Mouse (Mus musculus) brain, adult 2 months (tissue): ENCODE results near the gene Nlrp10.

Experiments
- DNase-seq: peaks from one replicate; pipeline ENCODE4 v3.0.0; 2011; ENCODE audit warnings: low read depth, low spot score

Nlrp10 gene

DNA sequence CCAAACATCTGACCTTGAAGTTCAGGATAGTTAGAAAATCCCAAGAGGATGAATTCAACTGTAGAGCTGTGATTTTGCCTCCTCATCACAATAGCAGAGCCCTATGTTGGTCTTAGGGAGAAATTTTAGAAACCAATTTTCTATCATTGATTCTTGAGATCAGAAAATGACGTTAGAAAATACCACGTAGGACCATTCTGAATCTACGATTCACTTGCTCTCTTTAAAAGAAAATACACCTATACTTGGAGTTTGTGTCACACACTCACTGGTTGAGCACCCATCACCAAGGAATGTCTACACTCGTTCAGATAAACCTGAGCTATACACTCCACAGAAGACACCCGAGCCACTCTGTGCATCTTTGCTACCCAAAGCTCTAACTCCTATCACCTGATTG lies 35.7 kb downstream of the Nlrp10 start, which contains the start of gene Olfr519:
TSS of gene Olfr519 (minus strand) at position 101 of the 400 bp plus-strand sequence.
- DNase-seq, result no peak

DNA sequence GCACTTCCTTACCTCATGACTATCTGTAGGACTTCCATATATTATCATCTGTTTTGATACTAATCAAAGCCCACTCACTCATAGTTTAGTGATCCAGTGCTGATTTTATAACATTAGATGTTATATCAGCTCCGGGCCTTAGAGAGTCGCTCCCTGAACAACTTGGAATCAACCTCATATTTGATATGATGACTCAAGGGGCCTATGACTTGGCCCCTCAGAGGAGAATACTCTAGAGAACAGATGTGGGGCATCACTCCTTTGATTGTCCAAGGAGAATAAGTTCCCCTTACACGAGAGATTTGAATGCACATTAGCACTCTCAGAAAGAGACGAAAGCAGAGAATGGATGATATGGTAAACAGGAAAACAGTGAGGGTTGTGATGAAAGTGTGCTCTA lies 45.1 kb downstream of the Nlrp10 start, which contains the start of gene Olfr518:
TSS of gene Olfr518 (minus strand) at position 101 of the 400 bp plus-strand sequence.
- DNase-seq, result no peak

GRCm38 (mm10) chr7:108872279-108872678 lies 57.7 kb downstream of the Nlrp10 start, which contains the start of gene Olfr517:
Gene Olfr517, minus strand, starts transcription at chr7:108872379.
- no peak for DNase-seq
